Mouse (Mus musculus) central nervous system, embryonic 18 days (tissue): ENCODE measurements around the gene Lcn10. TPM values are rescaled to one million over a fixed set of nuclear protein-coding genes. Genes with fewer than 3 reads are reported as not detected.

Source experiments
- polyA plus RNA-seq: library from polyadenylated mRNA; depleted of rRNA; stranded (reverse); fragments of >200 nt; gene quantifications from 2 replicates; pipeline ENCODE4 v1.2.3, GENCODE M21; 2012; rRNA removed

Lcn10 gene
- not detected in 2 replicates for polyA plus RNA-seq

DNA sequence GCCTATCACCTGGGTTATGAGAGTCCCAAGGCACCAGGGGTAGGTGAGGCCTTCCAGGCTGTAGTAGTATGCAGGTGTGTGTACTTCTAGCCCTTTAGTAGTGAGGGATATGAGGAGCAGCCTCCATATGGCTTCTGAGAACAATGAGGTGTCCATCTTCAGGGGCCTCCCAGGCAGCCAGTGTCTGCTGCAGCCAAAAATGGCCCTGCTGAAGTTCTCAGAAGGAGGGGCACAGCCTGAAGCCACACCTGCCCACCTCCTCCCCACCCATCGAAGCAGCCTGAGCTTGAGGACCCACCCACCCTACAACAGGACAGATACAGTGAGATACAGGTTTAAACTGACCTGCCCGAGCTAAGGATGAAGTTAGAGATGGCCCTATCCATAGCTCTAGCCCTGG lies at the start of gene Lcn10:
Gene Lcn10 (plus strand): TSS at position 301 of the 400 bp plus-strand sequence.

GRCm38 (mm10) chr2:25652902-25653301 lies 29.6 kb upstream of the Lcn10 start, which contains the start of gene Lcn8:
TSS of gene Lcn8 (plus strand) at chr2:25653120.

GRCm38 (mm10) chr2:25657652-25658051 lies 24.9 kb upstream of the Lcn10 start, which contains the start of gene Lcn5:
TSS of gene Lcn5 (plus strand) at chr2:25657952.

GRCm38 (mm10) chr2:25676486-25676885 lies 6.0 kb upstream of the Lcn10 start, which contains the start of gene Lcn6:
TSS of gene Lcn6 (plus strand) at chr2:25676786.

GRCm38 (mm10) chr2:25699743-25700142 lies 17.2 kb downstream of the Lcn10 start, which contains the start of gene Obp2a:
TSS of gene Obp2a (plus strand) at chr2:25700043.

DNA sequence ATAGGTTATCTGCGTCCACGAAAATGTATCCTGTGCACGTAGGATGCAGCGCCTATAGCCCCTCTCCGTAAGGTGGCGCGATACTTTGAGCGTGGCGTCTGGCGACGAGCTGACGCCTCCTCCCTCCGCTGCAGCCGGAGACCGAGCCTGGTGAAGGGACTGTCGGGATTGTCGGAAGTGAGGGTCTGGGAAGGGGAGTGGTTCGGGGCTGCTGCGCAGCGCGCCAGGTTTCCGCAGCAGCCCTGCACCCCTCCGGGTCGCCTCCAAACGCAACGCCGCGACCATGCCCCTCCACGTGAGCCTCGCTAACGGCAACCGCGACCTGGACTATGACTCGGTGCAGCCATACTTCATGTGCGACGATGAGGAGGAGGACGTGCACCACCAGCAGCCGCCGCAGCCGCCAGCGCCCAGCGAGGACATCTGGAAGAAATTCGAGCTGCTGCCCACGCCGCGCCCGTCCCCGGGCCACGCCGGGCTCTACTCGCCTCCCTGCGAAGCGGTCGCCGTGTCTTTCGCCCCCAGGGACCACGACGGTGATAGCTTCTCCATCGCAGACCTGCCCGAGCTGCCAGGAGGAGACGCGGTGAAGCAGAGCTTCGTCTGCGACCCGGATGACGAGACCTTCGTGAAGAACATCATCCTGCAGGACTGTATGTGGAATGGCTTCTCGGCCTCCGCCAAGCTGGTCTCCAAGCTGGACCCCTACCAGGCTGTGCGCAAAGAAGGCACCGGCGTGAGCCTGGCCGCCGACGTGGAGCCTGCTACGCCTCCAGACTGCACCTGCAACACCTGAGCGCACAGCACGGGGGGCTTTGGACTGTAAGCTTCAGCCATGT lies 24.3 kb downstream of the Lcn10 start, which contains the start of gene Bmyc:
Gene Bmyc (plus strand): TSS at position 97 of the 839 bp plus-strand sequence.

Other genes with a start within 250 kb of the Lcn10 start
- gene Clic3, start 225.9 kb upstream of the Lcn10 start, polyA plus RNA-seq, result 0.82 and 3.4 TPM in 2 replicates
- gene Paxx, start 221.6 kb upstream of the Lcn10 start, polyA plus RNA-seq, result 155 and 156 TPM in 2 replicates
- gene Ptgds, start 212.7 kb upstream of the Lcn10 start, polyA plus RNA-seq, result 539 and 800 TPM in 2 replicates
- gene Lcn12, start 188.8 kb upstream of the Lcn10 start, polyA plus RNA-seq, result not detected in 2 replicates
- 30.0 and 36.6 TPM in 2 replicates for gene Fbxw5, start 182.0 kb upstream of the Lcn10 start, polyA plus RNA-seq
- 2.5 and 4.0 TPM in 2 replicates for gene C8g, start 181.0 kb upstream of the Lcn10 start, polyA plus RNA-seq
- gene Traf2, start 135.8 kb upstream of the Lcn10 start, polyA plus RNA-seq, result 9.5 and 10.1 TPM in 2 replicates
- 200 and 205 TPM in 2 replicates for gene Edf1, start 124.9 kb upstream of the Lcn10 start, polyA plus RNA-seq
- 2.7 and 2.8 TPM in 2 replicates for gene Mamdc4, start 107.9 kb upstream of the Lcn10 start, polyA plus RNA-seq
- 149 and 150 TPM in 2 replicates for gene Phpt1, start 107.5 kb upstream of the Lcn10 start, polyA plus RNA-seq
- 32.4 and 41.2 TPM in 2 replicates for gene Ajm1, start 101.0 kb upstream of the Lcn10 start, polyA plus RNA-seq
- gene Rabl6, start 74.2 kb upstream of the Lcn10 start, polyA plus RNA-seq, result 79.9 and 82.9 TPM in 2 replicates
- 0.04 TPM in 1 of 2 replicates, not detected in the other for gene Ccdc183, start 65.0 kb upstream of the Lcn10 start, polyA plus RNA-seq
- gene Tmem141, start 60.7 kb upstream of the Lcn10 start, polyA plus RNA-seq, result 47.6 and 54.3 TPM in 2 replicates
- 1.3 and 2.2 TPM in 2 replicates for gene Fcna, start 54.7 kb upstream of the Lcn10 start, polyA plus RNA-seq
- not detected in 2 replicates for gene Lcn8, start 29.6 kb upstream of the Lcn10 start, polyA plus RNA-seq
- not detected in 2 replicates for gene Lcn5, start 24.8 kb upstream of the Lcn10 start, polyA plus RNA-seq
- gene Lcn6, start 5.9 kb upstream of the Lcn10 start, polyA plus RNA-seq, result not detected in 2 replicates
- gene Obp2a, start 17.3 kb downstream of the Lcn10 start, polyA plus RNA-seq, result not detected in 2 replicates
- gene Bmyc, start 24.0 kb downstream of the Lcn10 start, polyA plus RNA-seq, result 64.8 and 76.6 TPM in 2 replicates
- not detected in 2 replicates for gene Obp2b, start 54.3 kb downstream of the Lcn10 start, polyA plus RNA-seq
- gene Lcn3, start 82.8 kb downstream of the Lcn10 start, polyA plus RNA-seq, result not detected in 2 replicates
- gene Lcn11, start 94.3 kb downstream of the Lcn10 start, polyA plus RNA-seq, result not detected in 2 replicates
- not detected in 2 replicates for gene Gm13539, start 99.5 kb downstream of the Lcn10 start, polyA plus RNA-seq
- gene Glt6d1, start 133.1 kb downstream of the Lcn10 start, polyA plus RNA-seq, result not detected in 2 replicates
- not detected in 2 replicates for gene Lcn9, start 140.4 kb downstream of the Lcn10 start, polyA plus RNA-seq
- gene Sohlh1, start 164.5 kb downstream of the Lcn10 start, polyA plus RNA-seq, result 0.05 TPM in 1 of 2 replicates, not detected in the other
- gene Kcnt1, start 181.0 kb downstream of the Lcn10 start, polyA plus RNA-seq, result 90.7 and 96.1 TPM in 2 replicates